Mouse (Mus musculus): Measurements from ENCODE around the gene Mrpl17. TPM values are rescaled to one million over a fixed set of nuclear protein-coding genes. Genes with fewer than 3 reads are reported as not detected.
A peak's percentile ranks its signal among the peaks of the same experiment; 100 is the strongest.

Mrpl17 gene
- polyA plus RNA-seq, 1 experiment from 2014 or later, result 357 TPM

DNA sequence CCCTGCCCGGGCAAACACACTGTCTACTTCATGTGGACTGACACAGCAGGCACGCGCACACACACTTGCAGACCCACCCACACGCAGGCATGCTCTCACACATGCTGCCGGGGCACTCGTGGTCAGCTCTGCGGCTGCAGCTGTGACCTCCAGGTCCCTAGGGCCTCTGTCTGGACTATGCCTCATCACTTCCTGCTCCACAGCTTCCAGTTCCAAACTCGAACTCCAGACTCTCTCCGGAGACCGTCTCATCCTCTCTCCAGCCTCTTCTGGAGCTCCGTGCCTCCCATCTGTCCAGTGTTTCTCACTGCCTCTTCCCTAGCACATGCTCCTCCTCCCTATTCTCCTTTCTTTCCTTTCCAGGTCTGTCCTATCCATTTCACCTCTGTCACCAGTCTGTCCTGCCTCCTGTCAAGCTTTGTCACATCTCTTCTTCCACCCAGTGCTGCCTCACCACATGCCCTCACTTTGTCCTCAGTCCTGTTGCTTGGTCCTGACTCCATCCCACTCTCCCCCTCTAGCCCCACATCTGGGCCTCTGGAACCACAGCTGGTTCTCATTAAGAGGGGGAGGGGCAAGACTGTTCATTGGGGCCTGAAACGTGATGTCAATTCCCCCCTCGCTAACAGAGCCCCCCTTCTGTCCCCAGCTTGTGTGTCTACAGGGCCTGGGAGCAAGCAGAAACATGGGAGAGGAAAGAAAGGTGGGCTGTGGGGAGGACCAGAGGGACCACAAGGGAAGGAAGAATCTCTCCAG is 32.9 kb downstream of the Mrpl17 start:
- Histone ChIP-seq H3K4me3 (peak overlapping the region; percentile 33; the same call in 1 of the 2 replicates), H3K27me3 (ENCODE audit: insufficient read depth, poor library complexity, severe bottlenecking) (no peaks in the 10 kb centered on the region), H3K4me1 (peaks cover 24% of the 10 kb centered on the region), H3K36me3 (peaks cover 16% of the 10 kb centered on the region), H3K9me3 (no peaks in the 10 kb centered on the region), H3K27ac (peak overlapping the region; percentile 79)
- peak; percentile 77 for DNase-seq (ENCODE audit: low spot score)
- 44% methylated on average over 13 of the region's 13 CpGs for WGBS

DNA sequence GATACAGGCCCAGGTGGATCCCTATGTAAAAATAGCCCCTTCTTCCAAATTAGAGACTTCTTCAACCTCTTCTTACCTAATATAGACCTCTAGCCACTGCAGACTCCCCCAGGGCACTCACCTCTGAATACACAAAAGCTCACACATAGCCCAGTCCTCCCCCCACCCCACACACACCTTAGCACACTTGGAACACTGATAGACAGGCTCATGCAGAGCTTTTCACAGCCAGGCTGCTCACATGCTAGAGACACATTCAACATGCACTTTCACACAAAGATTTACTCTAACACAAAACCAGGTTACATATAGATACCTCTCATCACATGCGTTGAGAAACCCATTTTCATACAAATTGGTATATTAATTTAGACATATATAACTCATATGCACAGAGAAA is 33.6 kb downstream of the Mrpl17 start:
- WGBS, result 90% methylated on average over 1 of the region's 1 CpGs
- peaks cover 23% of the 10 kb centered on the region for H3K36me3 ChIP-seq
- H3K27me3 ChIP-seq (ENCODE audit: insufficient read depth, poor library complexity, severe bottlenecking), result no peaks in the 10 kb centered on the region
- H3K27ac ChIP-seq, result no peak overlapping the region
- peaks cover 24% of the 10 kb centered on the region for H3K4me1 ChIP-seq
- H3K9me3 ChIP-seq, result no peaks in the 10 kb centered on the region
- H3K4me3 ChIP-seq, result no peak overlapping the region
- DNase-seq (ENCODE audit: low spot score), result peak; percentile 53

DNA sequence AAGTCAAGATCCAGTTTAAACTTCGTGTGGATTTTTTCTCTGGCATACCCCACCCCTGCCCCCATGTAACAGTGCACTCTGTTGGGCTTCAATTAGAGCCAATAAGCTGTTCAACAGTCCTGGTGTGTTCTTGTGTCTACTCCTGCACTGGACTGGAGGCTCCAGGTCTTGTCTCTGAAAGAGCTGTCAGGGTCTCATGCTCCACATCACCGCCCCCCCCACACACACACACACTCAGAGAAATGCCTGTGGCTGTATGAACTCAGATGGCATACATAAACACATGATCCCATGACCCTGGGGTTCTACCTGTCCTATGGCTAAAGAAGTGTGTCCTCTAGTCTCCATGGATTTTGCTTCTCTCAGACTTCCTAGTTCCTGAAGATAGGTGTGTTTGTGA is 34.9 kb downstream of the Mrpl17 start:
- H3K4me3 ChIP-seq, result no peak overlapping the region
- H3K27ac ChIP-seq, result no peak overlapping the region
- H3K27me3 ChIP-seq (ENCODE audit: insufficient read depth, poor library complexity, severe bottlenecking), result no peaks in the 10 kb centered on the region
- H3K9me3 ChIP-seq, result no peaks in the 10 kb centered on the region
- H3K36me3 ChIP-seq, result peaks cover 30% of the 10 kb centered on the region
- DNase-seq (ENCODE audit: low spot score), result peak; percentile 61
- 87% methylated on average over 2 of the region's 2 CpGs for WGBS
- peaks cover 24% of the 10 kb centered on the region for H3K4me1 ChIP-seq

DNA sequence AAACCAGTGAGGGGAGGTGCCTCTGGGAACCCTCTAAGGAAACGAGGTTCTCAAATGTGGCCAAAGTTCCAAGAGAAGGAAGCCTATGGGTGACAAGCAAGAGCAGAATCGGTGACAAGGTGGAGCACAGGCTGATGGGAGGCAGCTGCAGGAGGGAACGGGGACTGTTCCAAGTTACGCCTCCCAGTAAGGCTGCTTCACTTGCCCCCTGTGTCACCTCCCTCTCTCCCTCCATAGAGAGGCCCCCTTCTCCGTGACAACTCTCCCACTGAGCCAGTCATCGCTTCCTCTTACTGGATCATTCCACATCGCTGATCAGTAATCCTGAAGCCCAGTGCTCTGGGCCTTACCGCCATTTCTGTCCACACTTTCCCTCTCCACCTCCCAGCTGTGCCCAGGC is 36.2 kb downstream of the Mrpl17 start:
- H3K9me3 ChIP-seq, result no peaks in the 10 kb centered on the region
- DNase-seq (ENCODE audit: low spot score), result no peak
- no peak overlapping the region for H3K27ac ChIP-seq
- no peaks in the 10 kb centered on the region for H3K27me3 ChIP-seq (ENCODE audit: insufficient read depth, poor library complexity, severe bottlenecking)
- no peak overlapping the region for H3K4me3 ChIP-seq
- 59% methylated on average over 8 of the region's 8 CpGs for WGBS
- peaks cover 24% of the 10 kb centered on the region for H3K4me1 ChIP-seq
- peaks cover 35% of the 10 kb centered on the region for H3K36me3 ChIP-seq

DNA sequence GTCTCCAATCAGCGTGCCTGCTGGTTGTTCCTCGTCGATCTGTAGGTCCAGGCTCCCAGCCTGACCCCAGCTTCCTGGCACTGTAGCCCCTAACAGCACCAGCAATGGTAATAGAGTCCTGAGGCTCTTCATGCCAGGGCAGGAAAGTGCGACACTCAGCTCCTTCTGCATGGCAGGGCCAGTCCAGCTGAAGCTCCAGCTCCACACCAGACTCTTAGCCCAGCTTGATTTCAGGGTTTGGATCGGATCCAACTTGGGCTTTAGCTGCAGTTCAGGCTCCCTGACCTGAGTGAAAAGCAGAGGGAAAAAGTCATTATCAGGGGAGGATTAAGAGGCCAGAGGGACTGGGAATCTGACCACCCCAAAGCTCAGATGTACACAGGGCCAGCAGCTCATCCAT is 37.9 kb downstream of the Mrpl17 start:
- Histone ChIP-seq H3K27ac (no peak overlapping the region), H3K4me1 (peaks cover 11% of the 10 kb centered on the region), H3K9me3 (no peaks in the 10 kb centered on the region), H3K4me3 (no peak overlapping the region), H3K36me3 (peaks cover 35% of the 10 kb centered on the region), H3K27me3 (ENCODE audit: insufficient read depth, poor library complexity, severe bottlenecking) (no peaks in the 10 kb centered on the region)
- no peak for DNase-seq (ENCODE audit: low spot score)
- WGBS, result 85% methylated on average over 5 of the region's 5 CpGs

DNA sequence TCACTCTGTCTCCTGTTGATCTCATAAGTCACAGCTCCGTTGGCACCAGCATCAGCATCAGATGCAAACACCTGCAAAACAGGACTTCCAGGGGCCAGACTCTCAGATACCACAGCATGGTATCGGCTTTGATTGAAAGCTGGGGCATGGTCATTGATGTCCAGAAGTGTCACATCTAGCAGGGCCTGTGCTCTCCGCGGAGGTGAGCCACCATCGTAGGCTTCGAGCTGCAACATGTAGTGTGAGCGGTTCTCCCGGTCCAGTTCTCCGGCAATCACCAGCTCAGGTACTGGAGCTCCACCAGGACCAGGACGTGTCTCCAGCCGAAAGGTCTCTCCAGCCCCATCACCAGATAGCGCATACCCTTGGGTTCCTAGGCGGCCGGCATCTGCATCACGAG is 38.6 kb downstream of the Mrpl17 start:
- no peaks in the 10 kb centered on the region for H3K27me3 ChIP-seq (ENCODE audit: insufficient read depth, poor library complexity, severe bottlenecking)
- 92% methylated on average over 15 of the region's 15 CpGs for WGBS
- no peak overlapping the region for H3K4me3 ChIP-seq
- H3K27ac ChIP-seq, result no peak overlapping the region
- peaks cover 14% of the 10 kb centered on the region for H3K4me1 ChIP-seq
- H3K36me3 ChIP-seq, result peaks cover 37% of the 10 kb centered on the region
- DNase-seq (ENCODE audit: low spot score), result no peak
- H3K9me3 ChIP-seq, result no peaks in the 10 kb centered on the region

DNA sequence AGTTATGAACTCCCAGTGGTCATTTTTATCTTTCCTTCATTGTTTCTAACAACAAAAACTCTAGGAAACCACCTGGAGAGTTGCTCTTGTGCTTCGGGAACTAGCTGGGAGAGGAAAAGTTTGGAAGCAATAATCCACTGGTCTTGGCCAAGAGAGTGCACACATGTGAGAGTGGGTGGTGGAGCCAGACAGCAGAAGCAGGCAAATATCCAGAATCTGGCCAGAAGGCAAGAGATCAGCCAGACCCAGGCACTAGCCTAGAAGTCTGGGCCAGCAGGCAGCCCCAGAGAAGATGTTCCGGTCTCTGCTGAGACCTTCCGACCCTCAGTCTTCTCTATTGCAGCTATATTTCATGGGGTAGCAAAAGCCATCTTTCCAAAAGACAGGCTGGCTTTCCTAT is 40.9 kb downstream of the Mrpl17 start:
- 87% methylated on average over 3 of the region's 3 CpGs for WGBS
- Histone ChIP-seq H3K4me3 (no peak overlapping the region), H3K36me3 (peaks cover 47% of the 10 kb centered on the region), H3K27me3 (ENCODE audit: insufficient read depth, poor library complexity, severe bottlenecking) (peaks cover 6% of the 10 kb centered on the region; the same call in 1 of the 2 replicates), H3K27ac (no peak overlapping the region), H3K4me1 (peaks cover 14% of the 10 kb centered on the region), H3K9me3 (no peaks in the 10 kb centered on the region)
- DNase-seq (ENCODE audit: low spot score), result no peak

DNA sequence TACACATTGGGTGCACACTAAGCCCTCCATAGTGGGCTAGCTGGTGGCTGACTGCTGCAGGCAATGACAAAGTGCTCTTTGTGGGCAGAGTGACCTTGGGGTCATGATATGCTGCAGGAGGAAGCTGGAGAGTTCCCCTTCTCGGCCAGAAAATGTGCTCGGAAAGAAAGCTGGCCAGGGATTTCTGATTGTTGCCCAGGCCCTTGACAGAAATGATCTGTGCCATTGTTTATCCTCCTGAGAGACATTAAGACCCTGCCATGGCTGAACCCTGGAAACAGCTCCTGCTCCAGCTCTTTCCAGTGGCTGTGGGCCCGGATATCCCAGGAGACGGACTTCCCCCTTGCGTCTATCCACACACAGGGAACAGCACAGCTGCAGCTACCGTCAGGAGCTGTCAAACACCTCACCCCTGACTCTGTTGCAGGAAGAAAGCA is 43.2 kb downstream of the Mrpl17 start:
- H3K36me3 ChIP-seq, result peaks cover 65% of the 10 kb centered on the region
- peaks cover 11% of the 10 kb centered on the region for H3K4me1 ChIP-seq
- 31% methylated on average over 6 of the region's 6 CpGs for WGBS
- H3K27me3 ChIP-seq (ENCODE audit: insufficient read depth, poor library complexity, severe bottlenecking), result peaks cover 28% of the 10 kb centered on the region
- H3K4me3 ChIP-seq, result no peak overlapping the region
- no peaks in the 10 kb centered on the region for H3K9me3 ChIP-seq
- H3K27ac ChIP-seq, result peak overlapping the region; percentile 56
- DNase-seq (ENCODE audit: low spot score), result no peak

DNA sequence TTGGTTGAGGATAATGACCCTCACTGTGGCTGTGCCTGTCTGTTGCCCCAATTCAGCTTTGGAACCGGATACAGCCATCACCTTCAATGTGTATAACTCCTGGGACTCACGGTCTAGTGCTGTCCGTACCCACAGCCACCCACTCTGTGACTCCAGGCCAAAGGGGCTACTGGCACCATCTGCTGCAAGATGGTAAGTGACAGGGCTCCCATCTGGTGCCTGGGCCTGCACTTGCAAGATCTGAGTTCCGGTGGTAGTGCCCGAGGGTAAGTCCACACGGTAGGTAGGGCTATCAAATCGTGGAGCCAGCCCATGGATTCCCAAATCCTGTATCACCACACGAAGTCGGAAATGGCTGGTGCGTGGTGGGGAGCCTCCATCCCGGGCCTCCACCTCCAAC is 46.6 kb downstream of the Mrpl17 start:
- H3K36me3 ChIP-seq, result peaks cover 58% of the 10 kb centered on the region
- 86% methylated on average over 11 of the region's 11 CpGs for WGBS
- H3K9me3 ChIP-seq, result no peaks in the 10 kb centered on the region

DNA sequence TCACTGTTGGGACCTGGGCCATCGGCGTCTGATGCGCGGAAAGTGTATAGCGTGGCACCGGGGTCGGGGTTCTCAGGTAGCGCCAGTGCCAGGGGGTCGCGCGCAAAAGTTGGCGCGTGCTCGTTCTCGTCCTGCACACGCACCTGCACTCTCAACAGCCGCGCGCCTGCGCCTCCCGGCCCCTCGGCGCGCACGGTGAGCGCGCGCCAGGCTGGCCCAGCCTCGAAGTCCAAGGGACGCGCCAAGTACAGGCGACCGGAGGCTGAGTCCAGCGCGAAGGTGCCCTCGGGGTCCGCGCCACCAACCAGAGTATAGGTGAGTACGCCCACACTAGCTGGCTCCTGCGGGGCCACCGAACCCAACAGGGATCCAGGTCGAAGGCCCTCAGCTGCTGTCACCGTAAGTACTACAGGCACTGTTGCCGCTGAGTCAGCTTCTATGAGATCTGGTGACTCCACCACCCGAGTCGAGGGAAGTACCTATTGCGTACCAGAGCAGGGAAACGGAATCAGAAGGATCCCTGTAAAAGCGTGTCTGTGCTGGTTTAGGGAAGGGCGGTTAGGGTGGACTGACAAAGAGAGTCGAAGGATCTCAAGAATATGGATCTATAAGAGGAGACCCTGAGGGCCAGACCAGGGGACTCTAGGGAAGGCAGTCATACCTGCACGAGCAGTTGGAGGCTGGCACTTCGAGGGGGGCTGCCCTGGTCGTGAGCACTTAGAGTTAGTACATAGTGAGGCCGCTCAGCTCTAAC is 48.2 kb downstream of the Mrpl17 start:
- Histone ChIP-seq H3K36me3 (peaks cover 72% of the 10 kb centered on the region), H3K27me3 (ENCODE audit: insufficient read depth, poor library complexity, severe bottlenecking) (peaks cover 49% of the 10 kb centered on the region), H3K27ac (no peak overlapping the region), H3K4me1 (peaks cover 15% of the 10 kb centered on the region), H3K9me3 (no peaks in the 10 kb centered on the region), H3K4me3 (peak overlapping the region; percentile 57)
- 20% methylated on average over 55 of the region's 55 CpGs for WGBS
- no peak for DNase-seq (ENCODE audit: low spot score)

More for the DNA sequence above, 46.6 kb downstream of the Mrpl17 start:
- Histone ChIP-seq H3K27me3 (ENCODE audit: insufficient read depth, poor library complexity, severe bottlenecking) (peaks cover 49% of the 10 kb centered on the region), H3K4me3 (no peak overlapping the region), H3K27ac (no peak overlapping the region), H3K4me1 (peaks cover 20% of the 10 kb centered on the region)
- no peak for DNase-seq (ENCODE audit: low spot score)

DNA sequence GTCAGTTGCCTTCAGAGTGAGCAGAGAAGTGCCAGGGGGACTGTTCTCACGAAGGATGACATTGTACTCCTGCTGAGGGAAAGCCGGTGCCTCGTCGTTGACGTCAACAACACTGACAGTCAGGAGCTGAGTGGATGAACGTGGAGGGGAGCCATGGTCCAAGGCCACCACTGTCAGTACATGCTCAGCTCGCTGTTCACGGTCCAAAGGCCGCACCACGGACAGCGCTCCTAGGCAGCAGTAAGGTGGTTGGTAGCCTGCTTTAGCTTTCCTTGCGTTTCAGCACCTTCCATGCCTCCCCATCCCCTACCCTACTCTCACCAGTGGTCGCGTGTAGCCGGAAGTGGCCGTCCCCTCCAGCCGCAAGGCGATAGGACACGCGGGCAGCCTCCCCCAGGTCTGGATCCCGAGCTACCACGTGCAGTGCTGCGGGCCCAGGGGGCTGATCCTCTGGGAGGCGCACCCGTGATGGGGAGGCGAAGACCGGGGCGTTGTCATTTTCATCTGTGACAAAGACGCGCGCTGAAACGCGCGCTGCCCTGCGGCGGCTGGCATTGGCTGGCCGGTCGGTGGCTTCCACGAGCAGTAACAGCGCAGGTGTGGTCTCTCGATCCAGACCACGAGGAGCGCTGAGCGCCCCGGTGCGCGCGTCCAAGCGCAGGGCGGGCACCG is 49.0 kb downstream of the Mrpl17 start:
- Histone ChIP-seq H3K4me1 (peaks cover 10% of the 10 kb centered on the region), H3K9me3 (no peaks in the 10 kb centered on the region), H3K27me3 (ENCODE audit: insufficient read depth, poor library complexity, severe bottlenecking) (peaks cover 49% of the 10 kb centered on the region), H3K36me3 (peaks cover 79% of the 10 kb centered on the region), H3K4me3 (peak overlapping the region; percentile 57), H3K27ac (no peak overlapping the region)
- 18% methylated on average over 51 of the region's 51 CpGs for WGBS
- DNase-seq (ENCODE audit: low spot score), result no peak

DNA sequence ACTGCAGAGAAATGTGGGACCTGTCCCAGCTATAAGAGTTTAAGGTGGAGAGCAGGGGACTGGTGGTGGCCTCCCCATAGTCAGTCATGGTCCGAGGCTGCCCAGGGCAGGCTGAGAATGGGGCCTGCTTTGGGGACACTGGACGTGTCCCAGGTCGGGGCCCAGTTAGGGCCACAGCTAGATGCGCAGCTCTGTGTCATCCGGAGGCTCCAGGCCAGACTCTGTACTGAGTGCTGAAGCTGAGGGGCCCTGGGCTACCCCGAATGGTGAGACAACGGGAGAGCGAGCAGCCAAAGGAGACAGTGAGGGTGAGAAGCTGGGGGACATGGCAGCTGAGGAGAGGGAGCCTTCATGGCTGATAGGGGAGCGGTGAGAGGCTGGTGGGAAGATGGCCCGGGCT is 57.6 kb downstream of the Mrpl17 start:
- H3K36me3 ChIP-seq, result peaks cover 67% of the 10 kb centered on the region
- H3K4me3 ChIP-seq, result no peak overlapping the region
- no peak for DNase-seq (ENCODE audit: low spot score)
- H3K27me3 ChIP-seq (ENCODE audit: insufficient read depth, poor library complexity, severe bottlenecking), result no peaks in the 10 kb centered on the region
- H3K4me1 ChIP-seq, result peaks cover 6% of the 10 kb centered on the region
- 84% methylated on average over 10 of the region's 10 CpGs for WGBS
- no peak overlapping the region for H3K27ac ChIP-seq
- no peaks in the 10 kb centered on the region for H3K9me3 ChIP-seq
